Mouse (Mus musculus) heart, postnatal 10 days (tissue): Measurements from ENCODE around the gene Fgfr2. TPM values are rescaled to one million over a fixed set of nuclear protein-coding genes. Genes with fewer than 3 reads are reported as not detected.

ENCODE experiments used
- DNase-seq, 2 experiments: peaks; one replicate each; pipeline ENCODE4 v3.0.0; 2021
- intact Hi-C: fragments of 180-260 bp; cut with DNase I; formaldehyde crosslinking; loops from one replicate; pipeline ENCODE4 v1.15.1; 2025
- total RNA-seq, 2 experiments: library from RNA; stranded (reverse); gene quantifications; 2 replicates each; pipeline ENCODE4 v1.2.3; 2021

Fgfr2 gene
- total RNA-seq, 2 experiments from 2014 or later = 6.2 to 6.3 TPM

GRCm38 (mm10) chr7:130969507-130969906, 2153.6 kb downstream of the Fgfr2 start:
- no peak for DNase-seq
- intact Hi-C loops = no loop called here

GRCm38 (mm10) chr7:130969076-130969475, 2154.1 kb downstream of the Fgfr2 start:
- no peak for DNase-seq

GRCm38 (mm10) chr7:130968537-130968936, 2154.6 kb downstream of the Fgfr2 start:
- intact Hi-C loops = no loop called here
- peak; percentile 70 to 75 for DNase-seq

More at GRCm38 (mm10) chr7:130969076-130969475, 2154.1 kb downstream of the Fgfr2 start:
- intact Hi-C loops = no loop called here

- no peak for DNase-seq
- intact Hi-C loops = no loop called here
These were observed 2155.2 kb downstream of the Fgfr2 start for GRCm38 (mm10) chr7:130967901-130968300.

GRCm38 (mm10) chr7:130966876-130967275, 2156.3 kb downstream of the Fgfr2 start:
- intact Hi-C loops = no loop called here
- peak in 1 of 2 experiments; percentile 42 for DNase-seq

- intact Hi-C loops = no loop called here
- DNase-seq = no peak
These were observed 2156.7 kb downstream of the Fgfr2 start for GRCm38 (mm10) chr7:130966451-130966850.

GRCm38 (mm10) chr7:130965909-130966365, 2157.2 kb downstream of the Fgfr2 start:
- intact Hi-C loops = loop anchor here (2.0 kb wide), 1 partner anchor 17 kb away; no protein-coding TSS in a partner anchor
- peak; percentile 83 to 85 for DNase-seq

- intact Hi-C loops = loop anchor here (2.0 kb wide), 1 partner anchor 17 kb away; no protein-coding TSS in a partner anchor
- no peak for DNase-seq
These were observed 2157.8 kb downstream of the Fgfr2 start for GRCm38 (mm10) chr7:130965396-130965795.

- peak; percentile 93 to 94 for DNase-seq
- intact Hi-C loops = loop anchor here (1.0 to 2.0 kb wide), 2 partner anchors 16 to 25 kb away; no protein-coding TSS in a partner anchor
These were observed 2158.5 kb downstream of the Fgfr2 start for GRCm38 (mm10) chr7:130964686-130965085.

- intact Hi-C loops = no loop called here
- peak in 1 of 2 experiments; percentile 56 for DNase-seq
These were observed 2161.7 kb downstream of the Fgfr2 start for GRCm38 (mm10) chr7:130961429-130961828.

- intact Hi-C loops = no loop called here
- peak; percentile 92 to 93 for DNase-seq
These were observed 2163.3 kb downstream of the Fgfr2 start for GRCm38 (mm10) chr7:130959868-130960267.

- intact Hi-C loops = no loop called here
- DNase-seq = no peak
These were observed 2164.6 kb downstream of the Fgfr2 start for GRCm38 (mm10) chr7:130958551-130958950.

- DNase-seq = peak in 1 of 2 experiments; percentile 26
- intact Hi-C loops = no loop called here
These were observed 2169.0 kb downstream of the Fgfr2 start for GRCm38 (mm10) chr7:130954177-130954601.

GRCm38 (mm10) chr7:130953376-130953775, 2169.8 kb downstream of the Fgfr2 start:
- no peak for DNase-seq
- intact Hi-C loops = no loop called here

GRCm38 (mm10) chr7:130951004-130951403, 2172.1 kb downstream of the Fgfr2 start:
- intact Hi-C loops = no loop called here
- no peak for DNase-seq

- intact Hi-C loops = no loop called here
- no peak for DNase-seq
These were observed 2172.7 kb downstream of the Fgfr2 start for GRCm38 (mm10) chr7:130950482-130950881.

GRCm38 (mm10) chr7:130949331-130949751, 2173.8 kb downstream of the Fgfr2 start:
- DNase-seq = peak; percentile 77
- intact Hi-C loops = loop anchor here (2.0 kb wide), 1 partner anchor 15 kb away; no protein-coding TSS in a partner anchor

GRCm38 (mm10) chr7:130948563-130949208, 2174.5 kb downstream of the Fgfr2 start:
- peak; percentile 61 to 66 for DNase-seq
- intact Hi-C loops = loop anchor here (2.0 kb wide), 1 partner anchor 16 kb away; no protein-coding TSS in a partner anchor

GRCm38 (mm10) chr7:130946303-130946702, 2176.8 kb downstream of the Fgfr2 start:
- no peak for DNase-seq
- intact Hi-C loops = no loop called here

- no peak for DNase-seq
- intact Hi-C loops = no loop called here
These were observed 2177.4 kb downstream of the Fgfr2 start for GRCm38 (mm10) chr7:130945730-130946129.

GRCm38 (mm10) chr7:130944766-130945475, 2178.2 kb downstream of the Fgfr2 start:
- no peak for DNase-seq
- intact Hi-C loops = no loop called here
